Mouse (Mus musculus) stomach, embryonic 14.5 days (tissue): ENCODE measurements around the gene Mbtps1. TPM values are rescaled to one million over a fixed set of nuclear protein-coding genes. Genes with fewer than 3 reads are reported as not detected.

Experiments
- polyA plus RNA-seq: library from polyadenylated mRNA; unstranded; fragments of >200 nt; fragmentation: Nextera tagmentation; extraction: Ambion mirVana; gene quantifications from 2 replicates; pipeline ENCODE4 v1.2.1, GENCODE M21; 2014

The Mbtps1 gene
- polyA plus RNA-seq, 1 experiment from 2014 or later: 115 TPM

Other genes with a start within 250 kb of the Mbtps1 start
- gene Hsbp1, start 214.2 kb downstream of the Mbtps1 start, polyA plus RNA-seq: 333 and 341 TPM in 2 replicates
- 16.7 and 18.7 TPM in 2 replicates for gene Mlycd, start 163.9 kb downstream of the Mbtps1 start, polyA plus RNA-seq
- gene Osgin1, start 124.6 kb downstream of the Mbtps1 start, polyA plus RNA-seq: 2.3 and 3.7 TPM in 2 replicates
- 1.5 and 2.2 TPM in 2 replicates for gene Necab2, start 112.0 kb downstream of the Mbtps1 start, polyA plus RNA-seq
- gene Slc38a8, start 57.0 kb downstream of the Mbtps1 start, polyA plus RNA-seq: 0.13 TPM in 1 of 2 replicates, not detected in the other
- gene Hsdl1, start 16.4 kb upstream of the Mbtps1 start, polyA plus RNA-seq: 35.7 and 37.3 TPM in 2 replicates
- 0.19 TPM in 1 of 2 replicates, not detected in the other for gene Dnaaf1, start 16.5 kb upstream of the Mbtps1 start, polyA plus RNA-seq
- gene Taf1c, start 46.5 kb upstream of the Mbtps1 start, polyA plus RNA-seq: 10.5 and 11.4 TPM in 2 replicates
- gene Adad2, start 54.0 kb upstream of the Mbtps1 start, polyA plus RNA-seq: not detected in 2 replicates
- 0.23 and 0.31 TPM in 2 replicates for gene Kcng4, start 76.9 kb upstream of the Mbtps1 start, polyA plus RNA-seq
- gene Wfdc1, start 107.6 kb upstream of the Mbtps1 start, polyA plus RNA-seq: 12.6 and 13.3 TPM in 2 replicates
- gene Atp2c2, start 141.3 kb upstream of the Mbtps1 start, polyA plus RNA-seq: 2.6 and 3.7 TPM in 2 replicates
- 10.4 and 11.7 TPM in 2 replicates for gene Tldc1, start 219.7 kb upstream of the Mbtps1 start, polyA plus RNA-seq